Mouse (Mus musculus): ENCODE measurements around the gene Ran.
A peak's percentile ranks its signal among the peaks of the same experiment; 100 is the strongest.

Gene Ran

DNA sequence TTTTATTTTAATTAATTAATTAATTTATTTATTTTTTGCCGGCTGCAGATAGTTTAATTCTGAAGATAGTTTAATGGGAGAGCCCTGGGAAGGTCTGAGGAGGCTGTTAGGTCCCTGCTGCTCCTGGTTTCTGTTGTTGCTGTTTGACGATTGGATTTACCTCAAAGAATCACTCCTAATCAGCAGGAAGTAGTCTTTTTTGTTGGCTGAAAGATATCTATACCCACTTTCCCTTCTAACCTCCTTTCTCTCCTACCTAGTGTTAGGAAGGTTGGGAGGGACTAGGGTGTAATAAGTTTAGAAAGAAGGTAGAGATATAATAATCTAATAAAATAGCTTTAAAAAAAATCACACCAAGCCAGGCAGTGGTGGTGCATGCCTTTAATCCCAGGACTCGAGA, 4.8 kb upstream of the Ran start:
- no peak for DNase-seq (ENCODE audit: extremely low spot score, low spot score)

DNA sequence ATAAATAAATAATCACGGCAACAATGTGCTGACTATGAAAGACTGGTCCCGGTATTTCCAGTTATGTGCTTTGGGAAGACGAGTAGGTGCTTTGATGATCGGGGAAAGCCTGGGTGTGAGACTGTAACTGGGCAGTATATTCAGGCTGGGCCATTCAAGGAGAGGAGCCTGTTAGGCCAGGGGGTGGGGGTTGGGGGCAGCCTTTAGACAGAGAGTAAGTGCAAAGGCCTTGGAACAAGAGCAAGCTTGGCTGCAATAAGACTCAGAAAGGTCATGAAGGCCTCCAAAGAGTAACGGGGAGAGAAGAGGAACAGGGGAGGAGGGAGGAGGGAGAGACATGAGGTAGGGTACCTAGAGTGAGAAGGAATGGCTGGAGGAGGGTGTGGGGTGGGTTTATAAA, 4.3 kb upstream of the Ran start:
- no peak for DNase-seq (ENCODE audit: extremely low spot score, low spot score)

DNA sequence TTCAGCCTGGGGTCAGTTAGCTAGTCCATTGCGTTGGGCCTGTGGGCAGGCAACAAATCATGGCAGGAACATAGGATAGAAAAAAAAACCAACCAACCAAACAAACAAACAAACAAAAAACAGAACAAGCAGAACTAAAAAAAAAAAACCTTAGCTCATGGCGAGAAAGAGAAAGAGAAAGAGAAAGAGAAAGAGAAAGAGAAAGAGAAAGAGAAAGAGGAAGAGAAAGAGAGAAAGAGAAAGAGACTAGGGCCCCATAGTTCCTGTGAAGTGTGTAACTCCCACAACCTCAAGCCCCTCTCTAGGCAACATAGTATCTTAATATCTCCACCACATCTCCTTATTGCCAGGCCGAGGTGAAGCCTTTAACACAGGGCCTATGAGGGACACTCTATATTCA, 3.5 kb upstream of the Ran start:
- DNase-seq (ENCODE audit: extremely low spot score, low spot score) = no peak

DNA sequence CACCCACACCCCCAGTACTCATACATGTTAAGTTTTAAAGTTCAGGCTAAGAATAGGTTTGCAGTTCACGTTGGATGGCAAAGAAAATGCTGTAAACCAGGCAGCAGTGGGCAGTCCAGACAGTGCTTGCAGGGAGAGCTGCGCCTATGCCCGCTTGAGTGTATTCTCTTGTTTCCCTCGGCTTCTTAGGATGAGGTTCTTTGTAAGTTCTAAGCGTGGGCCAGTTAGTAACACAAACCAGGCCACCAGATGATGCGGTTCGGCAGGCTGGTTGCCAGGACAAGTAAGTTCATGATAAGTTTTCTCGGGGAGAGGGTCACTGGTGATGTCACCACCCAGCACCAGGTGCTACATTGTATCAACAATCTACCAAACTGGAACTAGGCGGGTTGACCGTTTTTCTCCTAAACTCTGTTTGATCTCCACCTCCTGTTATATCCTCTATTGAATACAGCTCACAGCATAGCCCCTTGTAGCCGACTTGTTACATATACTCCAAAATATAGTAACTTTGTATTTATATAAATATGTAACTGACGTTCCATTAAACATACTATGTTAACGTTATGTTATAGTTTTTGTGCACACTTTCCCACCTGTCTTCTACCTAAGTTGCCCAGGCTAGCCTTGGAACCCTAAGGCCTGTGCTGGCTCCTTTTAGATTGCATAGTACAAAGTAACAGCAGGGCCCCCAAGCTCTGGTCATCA, 933 bp upstream of the Ran start:
- DNase-seq (ENCODE audit: extremely low spot score, low spot score) = no peak

DNA sequence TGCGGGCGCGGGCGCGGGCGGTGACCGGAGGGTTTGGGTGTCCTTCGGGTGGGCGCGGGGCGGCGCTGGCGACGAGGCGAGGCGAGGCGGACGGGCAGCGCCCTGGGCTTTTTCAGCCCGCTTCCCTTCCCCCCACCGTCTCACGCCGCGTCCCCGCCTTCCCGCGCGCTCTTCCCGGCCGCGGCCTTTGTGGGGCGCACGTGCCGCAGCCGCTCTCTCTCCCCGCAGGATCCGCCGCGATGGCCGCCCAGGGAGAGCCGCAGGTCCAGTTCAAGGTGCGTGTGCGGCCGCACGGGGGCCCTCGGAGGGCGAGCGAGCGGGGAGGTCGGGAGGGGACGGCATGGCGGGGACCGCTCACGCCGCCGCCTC, 415 bp downstream of the Ran start:
- no peak for DNase-seq (ENCODE audit: extremely low spot score, low spot score)

DNA sequence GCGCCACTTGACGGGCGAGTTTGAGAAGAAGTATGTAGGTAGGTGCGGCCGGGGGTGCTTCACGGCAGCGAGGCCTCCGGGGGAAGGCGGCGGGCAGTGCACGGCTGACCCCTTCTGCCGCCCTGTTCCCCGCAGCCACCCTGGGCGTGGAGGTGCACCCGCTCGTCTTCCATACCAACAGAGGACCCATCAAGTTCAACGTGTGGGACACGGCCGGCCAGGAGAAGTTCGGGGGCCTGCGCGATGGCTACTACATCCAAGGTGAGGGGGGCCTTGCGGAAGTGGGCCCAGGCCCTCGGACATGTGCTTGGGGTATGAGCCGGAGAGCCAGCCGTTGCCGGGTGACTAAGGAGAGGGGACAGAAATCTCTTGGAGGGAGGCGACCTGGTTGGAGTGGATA, 862 bp downstream of the Ran start:
- DNase-seq (ENCODE audit: extremely low spot score, low spot score) = no peak

DNA sequence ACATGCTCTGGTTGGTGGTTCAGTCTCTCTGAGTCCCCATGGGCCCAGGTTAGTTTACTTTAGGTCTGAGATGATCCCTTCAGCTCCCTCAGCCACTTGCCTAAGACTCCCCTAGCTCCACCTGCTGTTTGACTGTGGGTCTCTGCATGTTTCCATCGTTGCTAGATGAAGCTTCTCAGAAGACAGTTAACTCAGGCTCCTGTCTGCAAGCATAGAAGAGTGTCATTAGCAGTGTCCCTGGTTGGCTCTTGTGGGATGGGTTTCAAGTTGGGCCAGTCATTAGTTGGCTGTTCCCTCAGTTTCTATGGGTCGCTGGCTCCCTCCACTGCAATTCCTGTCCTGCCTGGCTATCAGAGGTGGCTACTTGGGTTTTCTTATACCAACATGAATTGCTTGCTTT, 5.2 kb downstream of the Ran start:
- peak; percentile 37 for DNase-seq (ENCODE audit: extremely low spot score, low spot score)

- no peak for DNase-seq (ENCODE audit: extremely low spot score, low spot score)
Observed at GRCm38 (mm10) chr5:129025725-129026124, 5.9 kb downstream of the Ran start.

GRCm38 (mm10) chr5:129026171-129026570, 6.3 kb downstream of the Ran start:
- DNase-seq (ENCODE audit: extremely low spot score, low spot score) = no peak

DNA sequence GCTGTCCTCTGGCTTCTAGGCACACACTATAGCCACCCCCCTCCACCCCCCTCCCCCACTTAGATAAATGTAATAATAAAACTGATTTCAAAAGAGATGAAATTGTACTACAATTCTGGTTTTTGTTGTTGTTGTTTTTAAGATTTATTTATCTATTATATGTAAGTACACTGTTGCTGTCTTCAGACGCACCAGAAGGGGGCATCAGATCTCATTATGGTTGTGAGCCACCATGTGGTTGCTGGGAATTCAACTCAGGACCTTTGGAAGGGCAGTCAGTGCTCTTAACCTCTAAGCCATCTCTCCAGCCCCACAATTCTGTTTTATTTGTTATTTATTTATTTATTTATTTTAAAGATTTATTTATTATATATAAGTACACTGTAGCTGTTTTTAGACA, 6.8 kb downstream of the Ran start:
- no peak for DNase-seq (ENCODE audit: extremely low spot score, low spot score)

GRCm38 (mm10) chr5:129029131-129029723, 9.4 kb downstream of the Ran start:
- no peak for DNase-seq (ENCODE audit: extremely low spot score, low spot score)

- DNase-seq (ENCODE audit: extremely low spot score, low spot score) = no peak
Observed at GRCm38 (mm10) chr5:129036678-129037077, 16.8 kb downstream of the Ran start.

DNA sequence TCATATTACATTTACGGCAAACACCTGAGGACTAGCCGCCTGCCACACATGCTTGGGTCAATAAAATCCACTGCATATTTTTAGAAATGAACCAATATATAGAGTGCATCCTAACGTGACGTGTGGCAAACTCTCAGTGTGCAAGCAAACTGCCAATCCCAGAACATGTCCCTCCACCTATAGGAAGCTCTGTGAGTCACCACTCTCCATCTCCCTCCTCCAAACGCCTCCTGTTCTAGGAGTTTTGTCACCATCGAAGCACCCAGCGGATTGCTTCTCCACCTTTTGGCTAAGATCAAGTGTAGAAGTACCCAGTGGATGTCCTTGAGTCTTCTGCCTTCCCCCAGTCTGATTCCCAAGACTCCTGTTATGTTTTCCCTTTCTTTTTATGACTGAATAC, 17.9 kb downstream of the Ran start:
- no peak for DNase-seq (ENCODE audit: extremely low spot score, low spot score)

- DNase-seq (ENCODE audit: extremely low spot score, low spot score) = no peak
Observed at GRCm38 (mm10) chr5:129045641-129046580, 26.0 kb downstream of the Ran start.

GRCm38 (mm10) chr5:129049372-129049771, 29.5 kb downstream of the Ran start:
- DNase-seq (ENCODE audit: extremely low spot score, low spot score) = no peak

DNA sequence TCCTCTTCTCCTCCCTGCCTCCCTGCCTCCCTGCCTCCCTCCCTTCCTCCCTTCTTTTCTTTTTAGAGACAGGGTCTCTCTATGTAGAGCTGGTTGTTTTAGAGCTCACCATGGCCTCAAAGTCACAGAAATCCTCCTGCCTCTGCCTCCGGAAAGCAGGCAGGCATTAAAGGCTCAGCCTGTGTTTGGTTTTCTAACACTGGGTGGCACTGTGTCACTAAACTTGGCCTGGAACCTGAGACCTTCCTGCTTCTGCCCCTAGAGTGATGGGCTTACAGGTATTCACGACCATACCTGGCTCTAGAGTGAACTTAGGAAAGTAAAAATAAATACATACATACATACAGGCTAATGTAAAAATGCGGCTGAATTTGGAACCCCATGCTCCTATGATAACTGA, 32.0 kb downstream of the Ran start:
- DNase-seq (ENCODE audit: extremely low spot score, low spot score) = no peak

- no peak for DNase-seq (ENCODE audit: extremely low spot score, low spot score)
Observed at GRCm38 (mm10) chr5:129052636-129053355, 32.9 kb downstream of the Ran start.

- DNase-seq (ENCODE audit: extremely low spot score, low spot score) = no peak
Observed at GRCm38 (mm10) chr5:129054675-129055284, 34.9 kb downstream of the Ran start.

DNA sequence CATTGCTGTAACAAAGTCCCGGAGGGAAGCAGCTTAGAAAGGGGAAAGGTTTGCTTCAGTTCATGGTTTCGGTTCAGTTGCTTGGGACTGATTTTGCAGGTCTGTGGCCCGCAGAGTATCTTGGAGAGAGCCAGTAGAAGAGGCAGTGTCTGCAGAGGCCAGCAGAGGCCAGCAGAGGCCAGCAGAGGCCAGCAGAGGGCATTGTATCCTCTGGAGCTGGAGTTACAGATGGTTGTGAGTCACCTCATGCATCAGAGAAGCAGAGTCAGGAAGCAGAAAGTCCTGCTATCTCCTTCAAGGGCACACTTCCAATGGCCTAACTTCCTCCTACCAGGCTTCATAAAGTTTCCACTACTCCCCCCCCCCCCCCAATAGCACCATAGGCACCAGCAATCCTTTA, 39.2 kb downstream of the Ran start:
- no peak for DNase-seq (ENCODE audit: extremely low spot score, low spot score)

DNA sequence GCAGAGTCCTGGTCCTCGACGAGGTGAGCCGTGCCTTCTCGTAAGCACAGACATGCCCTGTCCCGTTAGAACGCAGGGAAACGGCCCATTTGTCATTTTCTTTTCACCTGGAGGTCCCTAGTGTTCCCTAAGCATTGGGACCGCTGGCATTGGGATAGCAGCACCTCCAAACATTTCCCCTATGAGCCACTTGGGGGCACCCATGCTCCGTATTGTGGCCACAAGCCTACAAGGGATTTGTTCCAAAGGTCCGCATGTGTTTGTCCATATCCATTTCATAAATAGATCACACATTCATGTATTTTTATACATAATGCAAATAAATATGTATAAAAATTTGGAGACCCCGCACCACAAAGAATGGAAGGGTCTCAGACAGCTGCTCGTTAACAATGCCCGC, 41.7 kb downstream of the Ran start:
- DNase-seq (ENCODE audit: extremely low spot score, low spot score) = peak; percentile 66

DNA sequence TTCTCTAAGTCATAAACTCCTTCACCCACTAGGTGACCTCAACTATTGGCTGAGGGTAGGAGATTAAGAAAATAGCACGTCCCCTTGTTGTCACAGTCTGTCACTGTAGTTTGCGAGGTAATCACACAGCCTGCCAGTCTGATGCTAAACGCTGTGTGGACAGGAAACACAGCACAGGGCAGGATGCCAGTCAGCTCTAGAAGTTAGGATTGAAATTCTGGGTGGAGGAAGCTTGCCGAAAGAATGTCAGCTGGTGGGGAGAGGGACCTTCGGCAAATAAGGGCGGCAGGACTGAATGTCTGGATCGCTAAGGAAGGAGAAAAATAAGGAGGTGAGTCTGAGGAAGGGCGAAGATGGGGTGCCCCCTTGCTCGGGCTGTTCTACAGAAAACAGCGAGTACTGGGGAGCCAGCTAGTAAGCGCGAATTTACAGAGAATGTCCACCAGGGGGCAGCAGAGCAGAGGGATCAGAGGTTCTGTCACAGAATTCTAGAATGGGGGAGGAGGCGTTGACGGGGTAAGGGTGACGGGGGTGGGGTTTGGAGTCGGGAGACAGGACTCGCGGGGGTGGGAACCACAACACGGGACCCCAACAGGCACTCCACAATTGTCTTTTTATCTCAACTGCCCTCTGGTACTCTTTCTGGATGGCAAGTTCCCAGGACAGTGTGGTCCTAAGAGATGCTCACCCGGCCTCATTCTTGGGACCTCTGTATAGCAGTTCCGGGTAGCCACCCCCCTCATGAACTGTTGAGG, 43.3 kb downstream of the Ran start:
- DNase-seq (ENCODE audit: extremely low spot score, low spot score) = peak; percentile 88
